Mouse (Mus musculus): Measurements from ENCODE around the gene Mrnip. TPM values are rescaled to one million over a fixed set of nuclear protein-coding genes. Genes with fewer than 3 reads are reported as not detected.

Mrnip gene
- polyA plus RNA-seq, 2 experiments, result 16.8 to 17.6 TPM

GRCm38 (mm10) chr11:50154166-50154565, 20.1 kb upstream of the Mrnip start:
- Histone ChIP-seq H3K4me3 (replicated peaks; ENCODE audit: low read length) (no peak overlapping the region), H3K4me2 (replicated peaks; ENCODE audit: low read depth, low read length, severe bottlenecking) (no peak overlapping the region), H3K36me3 (ENCODE audit: control insufficient read depth, insufficient read depth, low read length) (peaks cover 98% of the 10 kb centered on the region), H3K4me1 (ENCODE audit: control insufficient read depth, insufficient read depth, low read length) (no peaks in the 10 kb centered on the region), H3K27ac (replicated peaks; ENCODE audit: low read depth, low read length) (no peak overlapping the region), H3K27me3 (ENCODE audit: control insufficient read depth, insufficient read depth, low read length) (no peaks in the 10 kb centered on the region), H3K9me3 (ENCODE audit: control insufficient read depth, low read length) (no peaks in the 10 kb centered on the region), H3K9ac (ENCODE audit: low read depth, low read length, severe bottlenecking) (no peak overlapping the region)
- ATAC-seq (ENCODE audit: low FRiP score, low read depth) (no peak), DNase-seq (ENCODE audit: low spot score) (no peak)
- 71% methylated on average over 9 of the region's 9 CpGs for WGBS
- TF ChIP-seq POLR2A (IDR thresholded peaks at IDR 0.05; ENCODE audit: borderline replicate concordance, extremely low read depth, insufficient read depth, insufficient read length), result no peak

DNA sequence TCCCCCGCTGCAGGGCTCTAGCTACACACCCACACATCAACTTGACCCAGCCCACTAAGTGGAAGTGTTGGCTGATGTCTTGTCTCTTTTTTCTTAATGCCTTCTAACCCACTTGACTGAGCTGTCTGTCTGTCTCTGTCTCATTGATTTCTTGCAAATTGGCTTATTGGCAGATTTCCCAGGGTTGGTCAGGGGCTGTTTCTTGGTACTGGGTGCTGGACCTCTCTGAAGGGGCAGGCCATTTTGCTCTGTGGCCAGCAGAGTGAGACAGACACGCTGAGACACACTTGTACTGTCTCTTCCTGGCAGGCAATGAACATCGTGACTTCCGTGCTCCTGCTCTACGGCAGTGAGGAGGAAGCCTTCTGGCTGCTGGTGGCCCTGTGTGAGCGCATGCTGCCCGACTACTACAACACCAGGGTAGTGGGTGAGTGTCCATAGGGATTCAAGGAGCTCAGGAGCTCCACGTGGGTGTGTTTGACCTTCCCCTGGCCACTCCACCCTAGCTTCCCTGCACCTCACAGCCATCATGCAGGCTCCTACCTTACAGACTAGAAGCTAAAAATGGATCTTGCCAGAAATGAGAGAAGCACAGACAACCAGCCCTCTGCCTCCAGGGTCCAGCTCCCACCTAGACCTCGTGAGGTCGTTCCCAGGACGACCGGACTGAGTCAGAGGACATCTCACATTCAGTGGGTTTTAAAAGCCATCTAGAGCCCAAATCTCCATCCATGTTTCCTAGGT, 19.3 kb upstream of the Mrnip start:
- Histone ChIP-seq H3K36me3 (ENCODE audit: control insufficient read depth, insufficient read depth, low read length) (peaks cover 98% of the 10 kb centered on the region), H3K4me1 (ENCODE audit: control insufficient read depth, insufficient read depth, low read length) (no peaks in the 10 kb centered on the region), H3K9ac (ENCODE audit: low read depth, low read length, severe bottlenecking) (no peak overlapping the region), H3K4me3 (replicated peaks; ENCODE audit: low read length) (no peak overlapping the region), H3K27me3 (ENCODE audit: control insufficient read depth, insufficient read depth, low read length) (no peaks in the 10 kb centered on the region), H3K9me3 (ENCODE audit: control insufficient read depth, low read length) (no peaks in the 10 kb centered on the region), H3K27ac (replicated peaks; ENCODE audit: low read depth, low read length) (no peak overlapping the region), H3K4me2 (replicated peaks; ENCODE audit: low read depth, low read length, severe bottlenecking) (no peak overlapping the region)
- no peak for ATAC-seq (ENCODE audit: low FRiP score, low read depth)
- DNase-seq (ENCODE audit: low spot score), result no peak
- TF ChIP-seq POLR2A (IDR thresholded peaks at IDR 0.05; ENCODE audit: borderline replicate concordance, extremely low read depth, insufficient read depth, insufficient read length), result no peak
- 88% methylated on average over 12 of the region's 12 CpGs for WGBS

GRCm38 (mm10) chr11:50155785-50156184, 18.5 kb upstream of the Mrnip start:
- H3K27me3 ChIP-seq (ENCODE audit: control insufficient read depth, insufficient read depth, low read length), result no peaks in the 10 kb centered on the region

GRCm38 (mm10) chr11:50156725-50157258, 17.5 kb upstream of the Mrnip start:
- DNase-seq (ENCODE audit: low spot score) (no peak), ATAC-seq (ENCODE audit: low FRiP score, low read depth) (no peak)
- Histone ChIP-seq H3K36me3 (ENCODE audit: control insufficient read depth, insufficient read depth, low read length) (peaks cover 98% of the 10 kb centered on the region), H3K4me1 (ENCODE audit: control insufficient read depth, insufficient read depth, low read length) (no peaks in the 10 kb centered on the region), H3K4me3 (replicated peaks; ENCODE audit: low read length) (no peak overlapping the region), H3K9ac (ENCODE audit: low read depth, low read length, severe bottlenecking) (no peak overlapping the region), H3K27me3 (ENCODE audit: control insufficient read depth, insufficient read depth, low read length) (no peaks in the 10 kb centered on the region), H3K9me3 (ENCODE audit: control insufficient read depth, low read length) (no peaks in the 10 kb centered on the region), H3K4me2 (replicated peaks; ENCODE audit: low read depth, low read length, severe bottlenecking) (no peak overlapping the region), H3K27ac (replicated peaks; ENCODE audit: low read depth, low read length) (no peak overlapping the region)
- 94% methylated on average over 16 of the region's 16 CpGs for WGBS
- TF ChIP-seq POLR2A (IDR thresholded peaks at IDR 0.05; ENCODE audit: borderline replicate concordance, extremely low read depth, insufficient read depth, insufficient read length), result no peak

More at GRCm38 (mm10) chr11:50155785-50156184, 18.5 kb upstream of the Mrnip start:
- TF ChIP-seq POLR2A (IDR thresholded peaks at IDR 0.05; ENCODE audit: borderline replicate concordance, extremely low read depth, insufficient read depth, insufficient read length), result no peak
- ATAC-seq (ENCODE audit: low FRiP score, low read depth) (no peak), DNase-seq (ENCODE audit: low spot score) (no peak)
- H3K36me3 ChIP-seq (ENCODE audit: control insufficient read depth, insufficient read depth, low read length), result peaks cover 98% of the 10 kb centered on the region
- WGBS, result 89% methylated on average over 2 of the region's 2 CpGs
- no peak overlapping the region for H3K4me2 ChIP-seq (replicated peaks; ENCODE audit: low read depth, low read length, severe bottlenecking)
- no peak overlapping the region for H3K27ac ChIP-seq (replicated peaks; ENCODE audit: low read depth, low read length)
- no peak overlapping the region for H3K9ac ChIP-seq (ENCODE audit: low read depth, low read length, severe bottlenecking)
- no peaks in the 10 kb centered on the region for H3K4me1 ChIP-seq (ENCODE audit: control insufficient read depth, insufficient read depth, low read length)
- no peaks in the 10 kb centered on the region for H3K9me3 ChIP-seq (ENCODE audit: control insufficient read depth, low read length)
- H3K4me3 ChIP-seq (replicated peaks; ENCODE audit: low read length), result no peak overlapping the region

- Histone ChIP-seq H3K4me2 (replicated peaks; ENCODE audit: low read depth, low read length, severe bottlenecking) (no peak overlapping the region), H3K36me3 (ENCODE audit: control insufficient read depth, insufficient read depth, low read length) (peaks cover 98% of the 10 kb centered on the region), H3K9ac (ENCODE audit: low read depth, low read length, severe bottlenecking) (no peak overlapping the region), H3K4me3 (replicated peaks; ENCODE audit: low read length) (no peak overlapping the region), H3K27ac (replicated peaks; ENCODE audit: low read depth, low read length) (no peak overlapping the region), H3K9me3 (ENCODE audit: control insufficient read depth, low read length) (no peaks in the 10 kb centered on the region), H3K4me1 (ENCODE audit: control insufficient read depth, insufficient read depth, low read length) (no peaks in the 10 kb centered on the region), H3K27me3 (ENCODE audit: control insufficient read depth, insufficient read depth, low read length) (no peaks in the 10 kb centered on the region)
- DNase-seq (ENCODE audit: low spot score) (no peak), ATAC-seq (ENCODE audit: low FRiP score, low read depth) (no peak)
- no peak for TF ChIP-seq POLR2A (IDR thresholded peaks at IDR 0.05; ENCODE audit: borderline replicate concordance, extremely low read depth, insufficient read depth, insufficient read length)
- WGBS, result 94% methylated on average over 7 of the region's 7 CpGs
These were observed 15.9 kb upstream of the Mrnip start for GRCm38 (mm10) chr11:50158346-50158745.
